Mouse (Mus musculus) urinary bladder, adult 2 months (tissue): ENCODE results near the gene Bex4. TPM values are rescaled to one million over a fixed set of nuclear protein-coding genes. Genes with fewer than 3 reads are reported as not detected.
"Not testable (repeated sequence)": the region's sequence is repeated elsewhere in the genome, so short reads cannot be mapped to it uniquely, and the experiment has no call there.

Source experiments
- DNase-seq: peaks from one replicate; pipeline ENCODE4 v3.0.0; 2022; ENCODE audit warnings: low spot score
- polyA plus RNA-seq: library from polyadenylated mRNA; depleted of rRNA; stranded (reverse); fragments of >200 nt; gene quantifications from 2 replicates; pipeline ENCODE4 v1.2.3, GENCODE M21; 2012; rRNA removed

Gene Bex4
- 4.7 and 6.3 TPM in 2 replicates for polyA plus RNA-seq

GRCm38 (mm10) chrX:136138827-136139639 is at the start of gene Bex4:
Gene Bex4, plus strand, starts transcription at chrX:136138996.
- DNase-seq = not testable (repeated sequence)

- no peak for DNase-seq
Measured at GRCm38 (mm10) chrX:136092497-136093279, 46.1 kb upstream of the Bex4 start.

GRCm38 (mm10) chrX:136094421-136094820 is 44.4 kb upstream of the Bex4 start:
- no peak for DNase-seq

- no peak for DNase-seq
Measured at GRCm38 (mm10) chrX:136104046-136104723, 34.6 kb upstream of the Bex4 start.

GRCm38 (mm10) chrX:136104724-136105088 is 34.1 kb upstream of the Bex4 start:
- DNase-seq = no peak

- no peak for DNase-seq
Measured at GRCm38 (mm10) chrX:136107942-136108341, 30.9 kb upstream of the Bex4 start.

GRCm38 (mm10) chrX:136115015-136115414 is 23.8 kb upstream of the Bex4 start:
- no peak for DNase-seq

- DNase-seq = no peak
Measured at GRCm38 (mm10) chrX:136115419-136115961, 23.3 kb upstream of the Bex4 start.

GRCm38 (mm10) chrX:136127038-136127743 is 11.6 kb upstream of the Bex4 start:
- no peak for DNase-seq

GRCm38 (mm10) chrX:136127744-136128064 is 11.1 kb upstream of the Bex4 start:
- DNase-seq = no peak

- DNase-seq = no peak
Measured at GRCm38 (mm10) chrX:136135559-136135958, 3.2 kb upstream of the Bex4 start.

- DNase-seq = not testable (repeated sequence)
Measured at GRCm38 (mm10) chrX:136139640-136140004, 826 bp downstream of the Bex4 start.

GRCm38 (mm10) chrX:136141385-136141784 is 2.6 kb downstream of the Bex4 start:
- no peak for DNase-seq

- no peak for DNase-seq
Measured at GRCm38 (mm10) chrX:136143711-136144110, 4.9 kb downstream of the Bex4 start.

GRCm38 (mm10) chrX:136144195-136144594 is 5.4 kb downstream of the Bex4 start:
- no peak for DNase-seq

GRCm38 (mm10) chrX:136170625-136171024 is 31.8 kb downstream of the Bex4 start:
- no peak for DNase-seq

GRCm38 (mm10) chrX:136171189-136172117 is 32.7 kb downstream of the Bex4 start:
- DNase-seq = peak; percentile 24

GRCm38 (mm10) chrX:136172118-136172551 is 33.3 kb downstream of the Bex4 start, which contains the start of gene Tceal8:
Gene Tceal8, minus strand, starts transcription at chrX:136172342.
- peak; percentile 30 for DNase-seq

GRCm38 (mm10) chrX:136172786-136173185 is 34.0 kb downstream of the Bex4 start:
- no peak for DNase-seq

- no peak for DNase-seq
Measured at GRCm38 (mm10) chrX:136180897-136181553, 42.2 kb downstream of the Bex4 start.
